Mouse (Mus musculus) neural tube, embryonic 11.5 days (tissue): ENCODE results near the gene Ccdc85c. TPM values are rescaled to one million over a fixed set of nuclear protein-coding genes. Genes with fewer than 3 reads are reported as not detected.

Source experiments
- ATAC-seq: fragments of 200-750 bp; cut with Nextera tagmentation; 2 replicates; pipeline ENCODE4 v1.8.0; 2017; ENCODE audit warnings: moderate number of reproducible peaks, mild to moderate bottlenecking, moderate TSS enrichment, moderate library complexity; ENCODE audit not compliant: insufficient read depth, low FRiP score, low TSS enrichment
- DNase-seq: peaks from one replicate; pipeline ENCODE4 v3.0.0-alpha.2; 2015; ENCODE audit warnings: low spot score
- H3K27ac ChIP-seq: fragments of 300-500 bp; sonication (generic); 2 replicates; pipeline ENCODE4 v1.5.1; 2014; ENCODE audit warnings: low read depth, mild to moderate bottlenecking, low read length
- H3K27me3 ChIP-seq: fragments of 300-500 bp; sonication (generic); 2 replicates; pipeline ENCODE4 v1.6.1; 2014; ENCODE audit warnings: mild to moderate bottlenecking, low read length, mixed read lengths; ENCODE audit not compliant: control insufficient read depth, insufficient read depth
- H3K36me3 ChIP-seq: fragments of 300-500 bp; sonication (generic); 2 replicates; pipeline ENCODE4 v1.6.1; 2014; ENCODE audit warnings: mild to moderate bottlenecking, low read length, moderate library complexity, mixed read lengths; ENCODE audit not compliant: control insufficient read depth, insufficient read depth
- H3K4me1 ChIP-seq: fragments of 300-500 bp; sonication (generic); 2 replicates; pipeline ENCODE4 v1.6.1; 2014; ENCODE audit warnings: low read length, mixed read lengths; ENCODE audit not compliant: control insufficient read depth, insufficient read depth
- H3K4me2 ChIP-seq: fragments of 300-500 bp; sonication (generic); 2 replicates; pipeline ENCODE4 v1.6.1; 2014; ENCODE audit warnings: low read depth, mild to moderate bottlenecking, moderate library complexity
- H3K4me3 ChIP-seq: fragments of 300-500 bp; sonication (generic); 2 replicates; pipeline ENCODE4 v1.5.1; 2014; ENCODE audit warnings: low read depth, low read length
- H3K9ac ChIP-seq: fragments of 300-500 bp; sonication (generic); 2 replicates; pipeline ENCODE4 v1.6.1; 2014; ENCODE audit warnings: mild to moderate bottlenecking, low read length
- H3K9me3 ChIP-seq: fragments of 300-500 bp; sonication (generic); 2 replicates; pipeline ENCODE4 v1.6.1; 2016; ENCODE audit warnings: low read length; ENCODE audit not compliant: control insufficient read depth
- WGBS: fragments of 180-500 bp; shearing (Covaris S2); extraction: QIAGEN DNeasy Blood & Tissue Kit; methylation state at CpG from one replicate; pipeline ENCODE4 v1.1.7; 2014; 5-methylcytosine and 5-hydroxymethylcytosine counted together
- polyA plus RNA-seq: library from polyadenylated mRNA; unstranded; fragments of >200 nt; fragmentation: Nextera tagmentation; extraction: Ambion mirVana; gene quantifications from 2 replicates; pipeline ENCODE4 v1.2.1, GENCODE M21; 2014

Ccdc85c gene
- polyA plus RNA-seq, 1 experiment from 2014 or later, result 20.3 TPM

GRCm38 (mm10) chr12:108203895-108204294 is 71.3 kb downstream of the Ccdc85c start:
- Histone ChIP-seq H3K4me2 (no peak overlapping the region), H3K9ac (no peak overlapping the region), H3K27ac (no peak overlapping the region), H3K4me1 (no peaks in the 10 kb centered on the region), H3K9me3 (no peaks in the 10 kb centered on the region), H3K27me3 (no peaks in the 10 kb centered on the region), H3K36me3 (peaks cover 16% of the 10 kb centered on the region), H3K4me3 (no peak overlapping the region)
- DNase-seq, result no peak
- WGBS, result 71% methylated on average over 8 of the region's 8 CpGs
- ATAC-seq, result no peak

DNA sequence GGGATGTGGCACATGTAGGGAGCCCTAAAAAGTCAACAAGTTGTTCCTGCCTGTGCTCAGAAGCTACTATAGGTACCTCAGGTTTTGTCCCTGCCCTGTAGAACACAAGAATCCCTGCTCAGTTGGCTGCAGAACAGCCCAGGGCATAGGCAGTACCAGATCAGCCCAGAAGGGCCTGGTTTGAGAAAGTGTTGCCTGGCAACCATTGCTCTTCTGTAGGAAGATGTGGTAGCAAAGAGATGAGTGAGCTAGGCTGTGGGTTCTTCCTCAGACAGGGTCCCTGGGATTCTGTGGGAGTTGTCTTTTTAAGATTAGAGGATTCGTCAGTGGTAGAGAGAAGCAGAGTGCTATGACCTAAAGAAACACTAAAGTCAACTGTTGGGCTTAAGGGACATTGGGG is 75.1 kb downstream of the Ccdc85c start:
- 90% methylated on average over 1 of the region's 1 CpGs for WGBS
- Histone ChIP-seq H3K27me3 (no peaks in the 10 kb centered on the region), H3K4me1 (no peaks in the 10 kb centered on the region), H3K36me3 (peaks cover 16% of the 10 kb centered on the region), H3K9ac (no peak overlapping the region), H3K9me3 (no peaks in the 10 kb centered on the region), H3K4me3 (no peak overlapping the region), H3K27ac (no peak overlapping the region), H3K4me2 (no peak overlapping the region)
- ATAC-seq, result no peak
- peak; percentile 12 for DNase-seq

- Histone ChIP-seq H3K4me3 (no peak overlapping the region), H3K27me3 (no peaks in the 10 kb centered on the region), H3K4me1 (no peaks in the 10 kb centered on the region), H3K36me3 (peaks cover 21% of the 10 kb centered on the region), H3K27ac (no peak overlapping the region), H3K4me2 (no peak overlapping the region), H3K9ac (no peak overlapping the region), H3K9me3 (no peaks in the 10 kb centered on the region)
- ATAC-seq (no peak), DNase-seq (no peak)
- 90% methylated on average over 4 of the region's 4 CpGs for WGBS
These were observed 76.8 kb downstream of the Ccdc85c start for GRCm38 (mm10) chr12:108198447-108198846.

DNA sequence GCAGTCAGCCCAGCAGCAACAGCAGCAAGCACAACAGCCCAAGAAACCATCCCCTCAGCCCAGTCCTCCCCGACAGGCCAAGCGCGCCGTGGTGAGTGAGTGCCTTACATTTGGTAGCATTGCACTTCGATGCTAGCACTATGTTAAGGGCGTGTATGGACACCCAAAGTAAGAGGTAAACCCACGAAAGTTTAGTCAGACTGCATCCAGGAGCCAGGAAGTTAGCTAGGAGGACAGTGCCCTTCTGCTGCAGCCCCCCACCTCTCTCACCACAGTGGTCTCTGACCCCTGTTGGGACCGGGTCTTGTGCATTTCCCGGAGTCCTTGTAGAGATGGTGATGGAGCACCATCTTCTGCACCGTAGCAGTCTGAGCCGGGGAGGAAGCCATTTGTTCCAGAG is 79.5 kb downstream of the Ccdc85c start:
- Histone ChIP-seq H3K4me2 (no peak overlapping the region), H3K27ac (no peak overlapping the region), H3K4me1 (no peaks in the 10 kb centered on the region), H3K9me3 (no peaks in the 10 kb centered on the region), H3K9ac (no peak overlapping the region), H3K27me3 (no peaks in the 10 kb centered on the region), H3K4me3 (no peak overlapping the region), H3K36me3 (peaks cover 20% of the 10 kb centered on the region)
- DNase-seq (no peak), ATAC-seq (no peak)
- WGBS, result 93% methylated on average over 11 of the region's 11 CpGs

GRCm38 (mm10) chr12:108193878-108194277 is 81.3 kb downstream of the Ccdc85c start:
- H3K27ac ChIP-seq, result no peak overlapping the region
- 91% methylated on average over 5 of the region's 5 CpGs for WGBS
- ATAC-seq (no peak), DNase-seq (no peak)
- peaks cover 24% of the 10 kb centered on the region for H3K36me3 ChIP-seq
- no peak overlapping the region for H3K4me2 ChIP-seq
- no peaks in the 10 kb centered on the region for H3K9me3 ChIP-seq
- H3K9ac ChIP-seq, result no peak overlapping the region
- H3K27me3 ChIP-seq, result no peaks in the 10 kb centered on the region
- no peak overlapping the region for H3K4me3 ChIP-seq
- no peaks in the 10 kb centered on the region for H3K4me1 ChIP-seq

GRCm38 (mm10) chr12:108187541-108188091 is 87.6 kb downstream of the Ccdc85c start:
- Histone ChIP-seq H3K36me3 (peaks cover 17% of the 10 kb centered on the region), H3K4me1 (no peaks in the 10 kb centered on the region)
- ATAC-seq, result no peak

GRCm38 (mm10) chr12:108181716-108182115 is 93.5 kb downstream of the Ccdc85c start:
- Histone ChIP-seq H3K36me3 (peaks cover 2% of the 10 kb centered on the region; the same call in 1 of the 2 replicates), H3K27me3 (no peaks in the 10 kb centered on the region), H3K4me1 (peaks cover 18% of the 10 kb centered on the region), H3K27ac (no peak overlapping the region), H3K4me3 (no peak overlapping the region), H3K4me2 (no peak overlapping the region), H3K9me3 (no peaks in the 10 kb centered on the region), H3K9ac (no peak overlapping the region)
- ATAC-seq, result no peak
- WGBS, result 95% methylated on average over 6 of the region's 6 CpGs
- no peak for DNase-seq

More at GRCm38 (mm10) chr12:108187541-108188091, 87.6 kb downstream of the Ccdc85c start:
- WGBS, result 88% methylated on average over 6 of the region's 6 CpGs
- no peak for DNase-seq
- no peak overlapping the region for H3K4me3 ChIP-seq
- H3K9me3 ChIP-seq, result no peaks in the 10 kb centered on the region
- H3K4me2 ChIP-seq, result no peak overlapping the region
- H3K27ac ChIP-seq, result no peak overlapping the region
- no peaks in the 10 kb centered on the region for H3K27me3 ChIP-seq
- H3K9ac ChIP-seq, result no peak overlapping the region

- H3K4me2 ChIP-seq, result peak within 1 kb of the TSS; percentile 87
- ATAC-seq (peak; percentile 98), DNase-seq (peak; percentile 100)
- H3K9me3 ChIP-seq, result no peaks in the 10 kb centered on the region
- peaks cover 18% of the 10 kb centered on the region for H3K4me1 ChIP-seq
- under 1% methylated on average over 79 of the region's 82 CpGs for WGBS
- peak within 1 kb of the TSS; percentile 67 for H3K27ac ChIP-seq
- H3K9ac ChIP-seq, result peak within 1 kb of the TSS; percentile 95
- H3K36me3 ChIP-seq, result no peaks in the 10 kb centered on the region
- peak within 1 kb of the TSS; percentile 97 for H3K4me3 ChIP-seq
- no peaks in the 10 kb centered on the region for H3K27me3 ChIP-seq
These were observed 95.6 kb downstream of the Ccdc85c start, which contains the start of gene Ccnk for GRCm38 (mm10) chr12:108179321-108180266. TSS of gene Ccnk (plus strand) at chr12:108179579.

GRCm38 (mm10) chr12:108179246-108179320 is 96.1 kb downstream of the Ccdc85c start, which contains the start of gene Setd3:
TSS of gene Setd3 (minus strand) at chr12:108179314.
- ATAC-seq, result no peak
- WGBS, result no CpG with 5 or more reads among the region's 9 CpGs
- peak within 1 kb of the TSS; percentile 97 for H3K4me3 ChIP-seq

More at GRCm38 (mm10) chr12:108179246-108179320, 96.1 kb downstream of the Ccdc85c start, which contains the start of gene Setd3:
- Histone ChIP-seq H3K9ac (peak within 1 kb of the TSS; percentile 95), H3K27ac (peak within 1 kb of the TSS; percentile 67), H3K27me3 (no peaks in the 10 kb centered on the region), H3K36me3 (no peaks in the 10 kb centered on the region), H3K9me3 (no peaks in the 10 kb centered on the region), H3K4me1 (peaks cover 18% of the 10 kb centered on the region), H3K4me2 (peak within 1 kb of the TSS; percentile 87)
- DNase-seq, result no peak
